Mouse (Mus musculus) gastrocnemius, adult 18-20 months (tissue): ENCODE measurements around the gene Romo1. TPM values are rescaled to one million over a fixed set of nuclear protein-coding genes. Genes with fewer than 3 reads are reported as not detected.
"Not testable (repeated sequence)": the region's sequence is repeated elsewhere in the genome, so short reads cannot be mapped to it uniquely, and the experiment has no call there.

Experiments
- DNase-seq: peaks from one replicate; pipeline ENCODE4 v3.0.0; 2021; ENCODE audit warnings: low spot score
- long read RNA-seq, 2 experiments: library from polyadenylated mRNA; stranded (forward); transcript quantifications; one replicate each; pipeline ENCODE4 v2.0.0; 2021
- total RNA-seq, 2 experiments: library from RNA; stranded (reverse); gene quantifications; 2 replicates each; pipeline ENCODE4 v1.2.3; 2021

Romo1 gene
- 100 to 1,000 TPM; 246 to 250 TPM for total RNA-seq
- long read RNA-seq, experiment 1, transcript Romo1-202 (2 exons, 550 nt): minor isoform, 20 of 181 reads
- long read RNA-seq, experiment 1, transcript Romo1-201 (3 exons, 569 nt): major isoform, 147 of 181 reads
- long read RNA-seq, experiment 1, partial matches to known transcripts: 11 of 181 reads
- long read RNA-seq, experiment 1, other reads (novel, unspliced or antisense): 0 of 181 reads
- long read RNA-seq, experiment 2, transcript Romo1-204 (3 exons, 379 nt): minor isoform, 8 of 209 reads
- long read RNA-seq, experiment 2, transcript Romo1-201 (3 exons, 569 nt): major isoform, 157 of 209 reads
- long read RNA-seq, experiment 2, transcript Romo1-202 (2 exons, 550 nt): minor isoform, 18 of 209 reads
- long read RNA-seq, experiment 2, partial matches to known transcripts: 25 of 209 reads
- long read RNA-seq, experiment 2, other reads (novel, unspliced or antisense): 0 of 209 reads

- peak; percentile 91 for DNase-seq
These were observed at the start of gene Romo1, which contains the start of gene Nfs1 for GRCm38 (mm10) chr2:156143953-156144724. Romo1 (plus strand) TSS chr2:156144039. Nfs1 (minus strand) TSS chr2:156144186.

- DNase-seq: no peak
These were observed 33.0 kb upstream of the Romo1 start for GRCm38 (mm10) chr2:156110627-156111357.

- peak; percentile 87 for DNase-seq
These were observed 32.3 kb upstream of the Romo1 start, which contains the start of the genes Cpne1 and Rbm12 for GRCm38 (mm10) chr2:156111358-156112079. Cpne1 (minus strand) TSS chr2:156111965. Rbm12 (minus strand) TSS chr2:156111978.

- not testable (repeated sequence) for DNase-seq
These were observed 31.8 kb upstream of the Romo1 start for GRCm38 (mm10) chr2:156112080-156112423.

- DNase-seq: no peak
These were observed 24.3 kb upstream of the Romo1 start for GRCm38 (mm10) chr2:156119566-156119965.

GRCm38 (mm10) chr2:156123731-156124130 is 20.1 kb upstream of the Romo1 start:
- DNase-seq: no peak

- no peak for DNase-seq
These were observed 16.8 kb upstream of the Romo1 start, which contains the start of gene Gm28036 for GRCm38 (mm10) chr2:156126992-156127391. Gm28036 (minus strand) TSS chr2:156127092.

GRCm38 (mm10) chr2:156134161-156134560 is 9.7 kb upstream of the Romo1 start:
- no peak for DNase-seq

- DNase-seq: no peak
These were observed 8.1 kb upstream of the Romo1 start for GRCm38 (mm10) chr2:156135695-156136094.

GRCm38 (mm10) chr2:156142820-156143219 is 1.0 kb upstream of the Romo1 start:
- DNase-seq: no peak

- DNase-seq: no peak
These were observed 472 bp upstream of the Romo1 start for GRCm38 (mm10) chr2:156143367-156143766.

- DNase-seq: no peak
These were observed 1.8 kb downstream of the Romo1 start for GRCm38 (mm10) chr2:156145486-156146130.

GRCm38 (mm10) chr2:156146272-156146989 is 2.6 kb downstream of the Romo1 start:
- no peak for DNase-seq

GRCm38 (mm10) chr2:156147316-156147915 is 3.6 kb downstream of the Romo1 start:
- DNase-seq: no peak

- no peak for DNase-seq
These were observed 7.7 kb downstream of the Romo1 start for GRCm38 (mm10) chr2:156151538-156151937.

- DNase-seq: no peak
These were observed 21.6 kb downstream of the Romo1 start for GRCm38 (mm10) chr2:156165478-156165877.

GRCm38 (mm10) chr2:156166557-156166956 is 22.7 kb downstream of the Romo1 start:
- DNase-seq: no peak

- DNase-seq: no peak
These were observed 33.2 kb downstream of the Romo1 start for GRCm38 (mm10) chr2:156177079-156177478.

GRCm38 (mm10) chr2:156177651-156178050 is 33.8 kb downstream of the Romo1 start:
- DNase-seq: no peak
